Comparison of ENCODE assay signal across 8 mouse cellular contexts in the genomic region with DNA sequence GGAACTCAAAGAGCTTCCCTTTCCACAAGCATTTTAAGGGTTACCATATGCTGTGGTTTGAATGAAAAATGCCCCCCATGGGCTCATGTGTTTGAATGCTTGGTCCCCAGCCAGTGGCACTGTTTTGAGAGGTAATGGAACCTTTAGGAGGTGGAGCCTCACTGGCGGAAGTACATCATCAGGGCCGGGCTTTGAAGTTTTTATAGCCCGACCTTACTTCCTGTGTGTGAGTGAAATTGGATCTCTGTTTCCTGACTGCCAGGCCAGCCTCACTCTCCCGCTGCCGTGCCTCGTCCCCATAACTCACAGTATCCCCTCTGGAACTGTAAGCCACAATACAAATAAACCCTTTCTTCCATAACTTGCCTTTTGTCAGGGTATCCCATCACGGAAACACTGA.
DNase-seq lines count a peak whose midpoint lies in the region; ATAC-seq lines count a peak whose summit lies in the region.

No protein-coding gene starts in this region.

- intact Hi-C loops in heart, postnatal 14 days (cut with DNase I) = loop anchor here (2.0 kb wide), 1 partner anchor 15 kb away; no protein-coding TSS in a partner anchor

- ATAC-seq in heart, embryonic 16.5 days (replicated peaks; ENCODE audit: extremely low read depth, insufficient read depth, low FRiP score) = no peak
- ATAC-seq in hindbrain, embryonic 13.5 days (ENCODE audit: low FRiP score) = no peak
- no peak for ATAC-seq in midbrain, embryonic 13.5 days

- WGBS in heart, embryonic 16.5 days = 28% methylated on average over 7 of the region's 7 CpGs
- WGBS in hindbrain, embryonic 13.5 days = 50% methylated on average over 7 of the region's 7 CpGs
- 48% methylated on average over 7 of the region's 7 CpGs for WGBS in midbrain, embryonic 13.5 days

- no peak overlapping the region for H3K4me3 ChIP-seq in heart, embryonic 16.5 days (ENCODE audit: low read length)
- no peak overlapping the region for H3K4me3 ChIP-seq in brown adipose tissue, adult 24 weeks (ENCODE audit: insufficient read depth, low read depth, low read length)
- no peak overlapping the region for H3K4me3 ChIP-seq in hindbrain, embryonic 13.5 days
- H3K4me3 ChIP-seq in midbrain, embryonic 13.5 days (replicated peaks) = no peak overlapping the region

- peak overlapping the region; percentile 55 for H3K27ac ChIP-seq in heart, embryonic 16.5 days (ENCODE audit: low read length)
- H3K27ac ChIP-seq in brown adipose tissue, adult 24 weeks (replicated peaks; ENCODE audit: low read depth, low read length) = peak overlapping the region; percentile 41; the same call in 1 of the 2 replicates
- peak overlapping the region; percentile 77 for H3K27ac ChIP-seq in hindbrain, embryonic 13.5 days
- peak overlapping the region; percentile 68 for H3K27ac ChIP-seq in midbrain, embryonic 13.5 days

- H3K9me3 ChIP-seq in heart, embryonic 16.5 days (replicated peaks; ENCODE audit: control insufficient read depth, low read length) = no peaks in the 10 kb centered on the region
- H3K9me3 ChIP-seq in hindbrain, embryonic 13.5 days = no peaks in the 10 kb centered on the region
- no peaks in the 10 kb centered on the region for H3K9me3 ChIP-seq in midbrain, embryonic 13.5 days

- no peak for DNase-seq in heart, postnatal 14 days
- no peak for DNase-seq in gastrocnemius, postnatal 10 days
- DNase-seq in cerebellum, postnatal 36 days = no peak
- no peak for DNase-seq in right cerebral cortex, adult 18-20 months

- H3K27me3 ChIP-seq in heart, embryonic 16.5 days (ENCODE audit: control insufficient read depth, insufficient read depth, low read length) = no peaks in the 10 kb centered on the region
- no peaks in the 10 kb centered on the region for H3K27me3 ChIP-seq in hindbrain, embryonic 13.5 days
- no peaks in the 10 kb centered on the region for H3K27me3 ChIP-seq in midbrain, embryonic 13.5 days

- H3K36me3 ChIP-seq in heart, embryonic 16.5 days (ENCODE audit: control insufficient read depth, insufficient read depth) = peaks cover 8% of the 10 kb centered on the region; the same call in 1 of the 2 replicates
- 0 out of 2 replicates have a peak, but pooled peaks cover 2% of the 10 kb centered on the region for H3K36me3 ChIP-seq in hindbrain, embryonic 13.5 days
- peaks cover 9% of the 10 kb centered on the region for H3K36me3 ChIP-seq in midbrain, embryonic 13.5 days

- H3K4me2 ChIP-seq in heart, embryonic 16.5 days (ENCODE audit: low read depth, low read length) = peak overlapping the region; percentile 3; the same call in 1 of the 2 replicates
- H3K4me2 ChIP-seq in hindbrain, embryonic 13.5 days = peak overlapping the region; percentile 25
- peak overlapping the region; percentile 34 for H3K4me2 ChIP-seq in midbrain, embryonic 13.5 days (replicated peaks)

- H3K9ac ChIP-seq in heart, embryonic 16.5 days (ENCODE audit: low read length) = no peak overlapping the region
- H3K9ac ChIP-seq in hindbrain, embryonic 13.5 days = no peak overlapping the region
- H3K9ac ChIP-seq in midbrain, embryonic 13.5 days (replicated peaks) = peak overlapping the region; percentile 49; the same call in 1 of the 2 replicates

- peaks cover 63% of the 10 kb centered on the region for H3K4me1 ChIP-seq in heart, embryonic 16.5 days (ENCODE audit: control insufficient read depth, insufficient read depth, low read length)
- peaks cover 53% of the 10 kb centered on the region for H3K4me1 ChIP-seq in brown adipose tissue, adult 24 weeks (ENCODE audit: control insufficient read depth, insufficient read depth, insufficient read length, low read length)
- H3K4me1 ChIP-seq in hindbrain, embryonic 13.5 days (replicated peaks) = peaks cover 56% of the 10 kb centered on the region
- H3K4me1 ChIP-seq in midbrain, embryonic 13.5 days (replicated peaks) = peaks cover 62% of the 10 kb centered on the region
